Mouse (Mus musculus) ES-Bruce4 (cell line): ENCODE results near the gene Cbfa2t2.

Experiments used
- CTCF ChIP-seq: IDR thresholded peaks from one replicate; pipeline ENCODE4 v1.8.1; 2011; ENCODE audit warnings: low read depth, low read length
- POLR2A ChIP-seq: IDR thresholded peaks from one replicate; pipeline ENCODE4 v1.8.1; 2011; ENCODE audit warnings: low read length; ENCODE audit not compliant: insufficient read depth

DNA sequence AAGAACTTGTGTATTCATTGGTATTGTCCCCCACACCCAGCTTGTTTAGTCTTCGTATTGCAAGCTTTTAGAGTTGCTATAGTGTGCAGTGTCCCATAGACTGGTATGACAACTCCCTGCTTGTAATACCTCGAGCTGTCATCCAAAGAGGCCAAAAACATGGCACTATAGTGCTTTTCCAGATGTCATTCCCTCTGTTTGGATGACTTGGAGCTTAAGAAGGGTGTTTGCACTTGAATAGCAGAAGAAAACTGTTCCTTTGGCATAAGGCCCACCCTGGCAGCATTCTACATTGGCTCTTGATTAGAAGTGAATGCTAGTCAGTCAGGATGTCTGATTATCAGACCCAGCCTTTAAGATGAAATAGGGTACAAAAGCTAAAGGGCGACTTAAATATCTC is 40.7 kb downstream of the Cbfa2t2 start:
- TF ChIP-seq CTCF (no peak), POLR2A (no peak)
